Mouse (Mus musculus): ENCODE data around the gene Rbak.
"Not testable (repeated sequence)": the region's sequence is repeated elsewhere in the genome, so short reads cannot be mapped to it uniquely, and the experiment has no call there.

The Rbak gene

DNA sequence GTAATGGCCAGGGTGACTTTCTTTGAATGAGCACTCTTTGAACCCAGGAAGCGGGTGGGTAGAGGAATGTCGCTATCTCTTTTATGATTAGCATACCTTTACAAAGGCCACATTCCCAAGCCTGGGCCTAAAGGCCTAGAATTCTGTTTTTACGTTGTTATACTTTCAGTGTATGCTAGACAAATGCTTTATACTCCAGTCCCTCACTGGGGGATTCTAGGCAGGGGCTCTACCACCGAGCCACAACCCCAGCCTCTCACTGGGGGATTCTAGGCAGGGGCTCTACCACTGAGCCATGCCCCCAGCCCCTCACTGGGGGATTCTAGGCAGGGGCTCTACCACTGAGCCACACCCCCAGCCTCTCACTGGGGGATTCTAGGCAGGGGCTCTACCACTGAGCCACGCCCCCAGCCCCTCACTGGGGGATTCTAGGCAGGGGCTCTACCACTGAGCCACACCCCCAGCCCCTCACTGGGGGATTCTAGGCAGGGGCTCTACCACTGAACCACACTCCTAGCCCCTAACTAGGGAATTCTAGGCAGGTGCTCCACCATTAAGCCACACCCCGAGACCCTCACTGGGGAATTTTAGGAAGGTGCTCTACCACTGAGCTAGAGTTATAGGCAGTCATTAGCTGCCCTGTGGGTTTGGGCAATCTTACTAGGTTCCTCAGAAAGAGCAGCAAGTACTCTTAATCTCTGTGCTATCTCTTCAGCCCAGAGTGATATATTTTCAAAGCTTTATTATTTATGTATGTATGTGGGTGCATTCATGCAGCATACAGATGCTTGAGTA, 46.2 kb downstream of the Rbak start:
- not testable (repeated sequence) for DNase-seq

- no peak for DNase-seq
These were observed 47.5 kb downstream of the Rbak start for GRCm38 (mm10) chr5:143132935-143133514.

- peak in 1 of 2 experiments; percentile 22 for DNase-seq
These were observed 50.2 kb downstream of the Rbak start for GRCm38 (mm10) chr5:143130342-143130741.

- DNase-seq = no peak
These were observed 51.5 kb downstream of the Rbak start for GRCm38 (mm10) chr5:143129101-143129500.

DNA sequence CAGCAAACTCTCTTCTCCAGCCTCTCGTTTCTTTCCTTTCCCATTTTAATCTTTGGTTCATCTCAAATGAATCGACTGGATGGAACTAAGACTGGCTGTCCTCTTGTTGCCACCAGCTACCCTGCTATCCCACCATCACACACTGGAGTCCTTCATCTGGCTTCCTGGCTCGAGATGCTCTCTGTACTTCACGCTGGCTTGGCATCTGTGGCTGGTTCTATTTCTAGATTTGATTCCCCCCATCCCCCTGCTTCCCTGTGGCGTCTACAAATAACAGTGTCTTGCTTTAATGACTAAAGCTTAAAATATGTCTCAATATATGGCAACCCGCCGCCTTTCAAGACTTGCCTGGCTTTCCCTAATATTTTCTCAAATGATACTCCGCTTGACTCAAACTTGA, 52.7 kb downstream of the Rbak start:
- no peak for DNase-seq

GRCm38 (mm10) chr5:143126908-143127307, 53.7 kb downstream of the Rbak start:
- DNase-seq = no peak

- no peak for DNase-seq
These were observed 54.5 kb downstream of the Rbak start for GRCm38 (mm10) chr5:143126089-143126488.

DNA sequence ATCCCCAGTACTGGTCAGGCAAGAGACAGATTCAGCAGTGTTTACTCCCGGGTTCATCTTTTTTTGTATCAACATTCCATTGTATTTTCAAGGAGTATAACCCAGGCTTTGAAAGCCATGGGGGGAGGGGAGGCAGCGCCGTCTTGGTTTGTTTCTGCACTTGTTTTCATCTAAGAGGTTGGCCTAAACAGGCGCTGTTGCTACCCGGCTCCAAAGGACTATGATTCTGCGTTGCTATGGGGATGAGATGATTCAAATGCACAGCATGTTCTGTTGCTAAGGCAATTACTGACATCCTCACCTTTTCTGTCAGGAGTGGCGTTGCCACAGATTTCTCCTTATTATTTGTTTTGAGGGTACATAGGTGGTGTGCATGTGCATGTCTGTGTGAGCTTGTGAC, 55.0 kb downstream of the Rbak start:
- no peak for DNase-seq

GRCm38 (mm10) chr5:143124805-143125378, 55.7 kb downstream of the Rbak start:
- no peak for DNase-seq

DNA sequence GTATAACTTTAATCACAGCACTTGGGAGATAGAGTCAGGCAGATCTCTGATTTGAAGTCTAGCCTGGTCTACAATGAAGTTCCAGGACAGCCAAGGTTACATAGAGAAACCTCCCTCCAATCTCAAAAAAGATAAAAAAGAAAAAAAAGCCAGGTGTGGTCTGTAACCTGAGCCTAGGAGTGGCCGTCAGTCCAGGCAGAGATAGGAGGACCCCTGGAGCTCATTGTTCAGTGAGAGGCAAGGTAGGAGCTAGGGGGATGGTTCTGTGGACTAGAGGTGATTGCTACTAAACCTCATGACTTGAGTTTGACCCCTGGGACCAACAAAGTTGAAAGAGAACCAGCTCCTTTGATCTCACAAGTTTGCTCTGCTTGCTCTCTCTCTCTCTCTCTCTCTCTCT, 57.9 kb downstream of the Rbak start:
- DNase-seq = no peak

All from spleen, adult 18-20 months (tissue).